Mouse (Mus musculus) embryonic stem cell, embryonic (primary cell): ENCODE measurements around the gene Cpt1b.

Experiments
- CTCF ChIA-PET, 4 experiments: fragments of 300-600 bp in 2 of 4; fragments of 350-600 bp in 2 of 4; sonication (Branson Sonifier 250); formaldehyde crosslinking; loops; one replicate each; lab custom pipeline; 2022; ENCODE audit warnings: inconsistent platforms in 2 of 4; lab: Charles Lee
- POLR2A ChIA-PET, 4 experiments: fragments of 300-600 bp in 2 of 4; fragments of 350-600 bp in 2 of 4; sonication (Branson Sonifier 250); formaldehyde crosslinking; loops; one replicate each; lab custom pipeline; 2022; ENCODE audit warnings: antibody characterized with exemption in 4 of 4, inconsistent platforms in 1 of 4; lab: Charles Lee

Gene Cpt1b

GRCm38 (mm10) chr15:89425711-89426121 is at the start of gene Cpt1b:
Gene Cpt1b (minus strand): TSS chr15:89425863.
- POLR2A ChIA-PET: interaction anchor here in 3 of 4 experiments (0.6 to 2.0 kb wide), 41 partner anchors 9 to 717 kb away, joined by 3 to 19 read pairs (median 4); partner anchors contain the start of genes Lmf2 (in 3 of the 3), Ncaph2 (in 3 of the 3), Sco2 (in 3 of the 3) and Odf3b (in 2 of the 3)
- CTCF ChIA-PET: interaction anchor here (0.6 to 1.7 kb wide), 7 partner anchors 52 to 297 kb away, joined by 3 to 7 read pairs (median 3); partner anchors contain the start of genes Sco2 (in 3 of the 4) and Hdac10 (in 1 of the 4)

GRCm38 (mm10) chr15:89475293-89475600 is 49.6 kb upstream of the Cpt1b start:
- ChIA-PET POLR2A (interaction anchor here in 1 of 4 experiments (1.4 to 1.9 kb wide), 4 partner anchors 22 to 160 kb away, joined by 3 to 10 read pairs (median 6); partner anchors contain the start of genes Odf3b, Sbf1 and Sco2), CTCF (interaction anchor here in 1 of 4 experiments (0.9 kb wide), 1 partner anchor 15 kb away, joined by 3 read pairs; no protein-coding TSS in a partner anchor)

- CTCF ChIA-PET: no interaction called here
Measured at GRCm38 (mm10) chr15:89474596-89475292, 49.1 kb upstream of the Cpt1b start.

GRCm38 (mm10) chr15:89473921-89474320 is 48.3 kb upstream of the Cpt1b start:
- ChIA-PET POLR2A (interaction anchor here in 1 of 4 experiments (0.8 kb wide), 1 partner anchor 19 kb away, joined by 3 read pairs; no protein-coding TSS in a partner anchor), CTCF (no interaction called here)

More at GRCm38 (mm10) chr15:89474596-89475292, 49.1 kb upstream of the Cpt1b start:
- POLR2A ChIA-PET: no interaction called here

GRCm38 (mm10) chr15:89473370-89473769 is 47.7 kb upstream of the Cpt1b start:
- POLR2A ChIA-PET: interaction anchor here in 1 of 4 experiments (0.8 kb wide), 1 partner anchor 19 kb away, joined by 3 read pairs; no protein-coding TSS in a partner anchor
- CTCF ChIA-PET: no interaction called here

- ChIA-PET CTCF (no interaction called here), POLR2A (interaction anchor here in 1 of 4 experiments (1.6 kb wide), 1 partner anchor 97 kb away, joined by 3 read pairs; the partner anchor contains the start of gene Sco2)
Measured at GRCm38 (mm10) chr15:89471476-89471875, 45.8 kb upstream of the Cpt1b start.

GRCm38 (mm10) chr15:89468577-89468976 is 42.9 kb upstream of the Cpt1b start:
- ChIA-PET CTCF (no interaction called here), POLR2A (no interaction called here)

- ChIA-PET CTCF (interaction anchor here in 3 of 4 experiments (0.6 to 1.1 kb wide), 4 partner anchors 12 to 307 kb away, joined by 3 to 6 read pairs (median 3); no protein-coding TSS in a partner anchor), POLR2A (interaction anchor here in 2 of 4 experiments (1.0 to 1.6 kb wide), 7 partner anchors 11 to 93 kb away, joined by 3 to 6 read pairs (median 3); partner anchors contain the start of gene Sco2 (in 1 of the 2))
Measured at GRCm38 (mm10) chr15:89465052-89465451, 39.4 kb upstream of the Cpt1b start.

GRCm38 (mm10) chr15:89463334-89464235 is 37.9 kb upstream of the Cpt1b start:
- CTCF ChIA-PET: interaction anchor here in 1 of 4 experiments (0.6 kb wide), 1 partner anchor 21 kb away, joined by 5 read pairs; no protein-coding TSS in a partner anchor
- POLR2A ChIA-PET: interaction anchor here in 2 of 4 experiments (0.6 to 0.7 kb wide), 3 partner anchors 10 to 290 kb away, joined by 3 to 6 read pairs (median 3); partner anchors contain the start of gene Mapk8ip2 (in 1 of the 2)

- ChIA-PET CTCF (no interaction called here), POLR2A (interaction anchor here in 2 of 4 experiments (1.0 to 1.8 kb wide), 2 partner anchors 14 kb away, joined by 3 to 4 read pairs; no protein-coding TSS in a partner anchor)
Measured at GRCm38 (mm10) chr15:89462176-89462575, 36.5 kb upstream of the Cpt1b start.

- CTCF ChIA-PET: no interaction called here
Measured at GRCm38 (mm10) chr15:89461321-89461720, 35.7 kb upstream of the Cpt1b start.

GRCm38 (mm10) chr15:89460298-89460697 is 34.6 kb upstream of the Cpt1b start:
- POLR2A ChIA-PET: interaction anchor here in 3 of 4 experiments (0.6 to 1.8 kb wide), 4 partner anchors 16 to 104 kb away, joined by 3 to 4 read pairs (median 4); no protein-coding TSS in a partner anchor
- CTCF ChIA-PET: interaction anchor here in 2 of 4 experiments (0.6 to 1.1 kb wide), 3 partner anchors 10 to 87 kb away, joined by 3 read pairs; no protein-coding TSS in a partner anchor

More at GRCm38 (mm10) chr15:89461321-89461720, 35.7 kb upstream of the Cpt1b start:
- POLR2A ChIA-PET: interaction anchor here in 1 of 4 experiments (1.8 kb wide), 1 partner anchor 15 kb away, joined by 4 read pairs; no protein-coding TSS in a partner anchor

- ChIA-PET CTCF (interaction anchor here in 2 of 4 experiments (0.6 to 1.1 kb wide), 3 partner anchors 10 to 88 kb away, joined by 3 read pairs; no protein-coding TSS in a partner anchor), POLR2A (interaction anchor here in 3 of 4 experiments (0.6 to 2.1 kb wide), 4 partner anchors 16 to 104 kb away, joined by 3 to 6 read pairs (median 4); partner anchors contain the start of genes C730034F03Rik (in 1 of the 3), Chkb (in 1 of the 3) and Gm44502 (in 1 of the 3))
Measured at GRCm38 (mm10) chr15:89459821-89460220, 34.2 kb upstream of the Cpt1b start.

- ChIA-PET CTCF (no interaction called here), POLR2A (interaction anchor here in 1 of 4 experiments (2.1 kb wide), 1 partner anchor 30 kb away, joined by 6 read pairs; the partner anchor contains the start of genes C730034F03Rik, Chkb and Gm44502)
Measured at GRCm38 (mm10) chr15:89458942-89459341, 33.3 kb upstream of the Cpt1b start.

GRCm38 (mm10) chr15:89455642-89456041 is 30.0 kb upstream of the Cpt1b start:
- ChIA-PET POLR2A (interaction anchor here in 3 of 4 experiments (0.6 to 1.4 kb wide), 7 partner anchors 9 to 86 kb away, joined by 3 to 8 read pairs (median 5); partner anchors contain the start of genes C730034F03Rik (in 1 of the 3), Chkb (in 1 of the 3), Gm44502 (in 1 of the 3) and Shank3 (in 1 of the 3)), CTCF (interaction anchor here in 2 of 4 experiments (0.5 to 0.7 kb wide), 2 partner anchors 139 to 150 kb away, joined by 3 read pairs; no protein-coding TSS in a partner anchor)

- POLR2A ChIA-PET: interaction anchor here (0.5 to 1.4 kb wide), 19 partner anchors 8 to 395 kb away, joined by 3 to 8 read pairs (median 3); partner anchors contain the start of genes Chkb (in 2 of the 4), Tymp (in 2 of the 4), Arsa (in 1 of the 4) and C730034F03Rik (in 1 of the 4)
- CTCF ChIA-PET: interaction anchor here (0.6 to 0.7 kb wide), 4 partner anchors 86 to 489 kb away, joined by 3 to 7 read pairs (median 3); no protein-coding TSS in a partner anchor
Measured at GRCm38 (mm10) chr15:89454857-89455256, 29.2 kb upstream of the Cpt1b start.
